Mouse (Mus musculus) thymus, adult 2 months (tissue): ENCODE results near the gene Tmem42.

Experiments
- CTCF ChIP-seq: fragments of 200-500 bp; IDR thresholded peaks from 2 replicates; pipeline ENCODE4 v1.5.1; 2012; ENCODE audit warnings: mild to moderate bottlenecking, control low read depth, low read length, moderate library complexity, borderline replicate concordance; ENCODE audit not compliant: control insufficient read depth, poor library complexity, insufficient read depth; ENCODE audit errors: extremely low read depth
- POLR2A ChIP-seq: fragments of 200-500 bp; IDR thresholded peaks from 2 replicates; pipeline ENCODE4 v1.6.1; 2012; ENCODE audit warnings: mild to moderate bottlenecking, low read length, control low read depth, moderate library complexity; ENCODE audit not compliant: control insufficient read depth, poor library complexity, insufficient read depth; ENCODE audit errors: extremely low read depth

DNA sequence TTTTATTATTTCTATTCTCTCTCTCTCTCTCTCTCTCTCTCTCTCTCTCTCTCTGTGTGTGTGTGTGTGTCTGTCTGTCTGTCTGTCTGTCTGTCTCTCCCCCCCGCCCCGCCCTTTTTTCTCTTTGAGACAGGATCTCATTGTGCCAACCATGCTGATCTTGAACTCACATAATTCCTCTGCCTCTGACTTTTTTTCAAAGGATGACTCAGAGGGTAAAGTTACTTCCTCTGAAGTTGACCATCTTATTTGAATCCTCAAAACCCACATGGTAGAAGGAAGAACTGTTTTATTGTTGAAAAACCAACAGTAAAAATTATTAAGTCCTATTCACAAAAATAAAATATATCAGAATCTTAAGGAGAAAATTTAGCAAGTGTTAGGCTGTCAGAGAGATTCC is 16.4 kb upstream of the Tmem42 start:
- TF ChIP-seq CTCF (no peak), POLR2A (no peak)
